Mouse (Mus musculus): ENCODE measurements around the gene Alkbh7. TPM values are rescaled to one million over a fixed set of nuclear protein-coding genes. Genes with fewer than 3 reads are reported as not detected.

The Alkbh7 gene
- polyA plus RNA-seq, 1 experiment, result 59.2 TPM

DNA sequence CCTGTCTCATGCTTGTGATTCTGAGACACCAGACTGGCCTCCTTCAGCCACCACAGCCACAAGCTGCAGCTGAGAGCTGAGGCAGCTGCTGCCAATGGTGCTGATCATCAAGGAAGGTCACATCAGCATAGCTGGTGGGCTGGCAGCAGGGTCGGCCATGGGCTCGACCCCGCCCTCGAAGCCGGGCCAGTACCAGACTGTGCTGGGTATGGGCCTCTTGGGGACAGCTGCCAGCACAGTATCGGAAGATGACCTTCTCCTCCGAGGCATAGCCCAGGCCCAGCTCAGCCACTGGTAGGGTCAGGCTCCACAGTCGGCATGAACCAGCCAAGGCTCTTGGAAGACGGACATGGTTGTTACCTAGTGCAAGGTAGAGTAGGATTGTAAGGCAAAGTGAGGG, 2.3 kb downstream of the Alkbh7 start:
- Histone ChIP-seq H3K4me3 (ENCODE audit: insufficient read depth, low read depth, low read length) (no peak overlapping the region), H3K27me3 (replicated peaks; ENCODE audit: control insufficient read depth, insufficient read depth, low read length) (no peaks in the 10 kb centered on the region), H3K4me1 (ENCODE audit: control insufficient read depth, insufficient read depth, low read length) (peaks cover 3% of the 10 kb centered on the region; the same call in 1 of the 2 replicates), H3K36me3 (ENCODE audit: control insufficient read depth, insufficient read depth, low read length) (no peaks in the 10 kb centered on the region), H3K27ac (ENCODE audit: insufficient read depth, low read depth, low read length) (no peak overlapping the region)
- WGBS, result 92% methylated on average over 9 of the region's 9 CpGs
- TF ChIP-seq CTCF (conservative IDR thresholded peaks at IDR 0.05; ENCODE audit: insufficient read depth, insufficient read length, low read depth, low read length), result no peak
- TF ChIP-seq POLR2A (IDR thresholded peaks at IDR 0.05; ENCODE audit: low read depth, low read length), result no peak
- no peak for DNase-seq

DNA sequence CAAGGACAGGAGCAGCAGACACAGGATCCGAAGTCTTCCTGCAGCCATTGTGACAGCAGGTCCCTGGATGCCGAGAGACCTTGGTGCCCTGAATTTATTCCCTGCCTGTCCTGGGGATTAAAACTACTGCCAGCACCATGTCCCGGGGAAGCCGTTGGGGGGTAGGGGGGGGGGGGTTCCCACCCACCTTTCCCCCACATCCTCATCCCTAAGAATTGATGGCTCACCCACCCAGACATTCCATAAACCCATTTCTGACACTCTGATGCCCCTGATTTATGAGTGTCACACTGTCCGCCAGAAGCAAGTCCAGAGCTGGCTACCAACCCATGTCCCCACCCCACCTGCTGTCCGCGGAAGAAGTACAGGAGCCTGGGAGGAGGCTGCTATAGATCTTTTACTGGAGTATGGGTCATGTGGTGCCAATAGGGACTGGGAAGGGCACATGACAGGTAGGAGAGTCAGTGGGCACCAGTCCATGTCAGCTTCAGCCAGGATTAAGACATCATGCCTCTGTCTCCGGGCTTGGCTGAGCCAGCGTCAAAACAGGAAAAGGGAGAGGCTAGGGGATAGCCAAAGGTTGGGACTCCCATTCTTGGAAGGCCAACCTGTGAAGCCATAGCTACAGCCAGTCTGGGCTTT, 3.0 kb downstream of the Alkbh7 start, which contains the start of gene Pspn:
Pspn (minus strand) TSS at position 51 of the 642 bp plus-strand sequence.
- Histone ChIP-seq H3K27me3 (replicated peaks; ENCODE audit: control insufficient read depth, insufficient read depth, low read length) (no peaks in the 10 kb centered on the region), H3K4me3 (ENCODE audit: insufficient read depth, low read depth, low read length) (no peak within 1 kb of the TSS), H3K4me1 (ENCODE audit: control insufficient read depth, insufficient read depth, low read length) (peaks cover 3% of the 10 kb centered on the region; the same call in 1 of the 2 replicates), H3K27ac (ENCODE audit: insufficient read depth, low read depth, low read length) (no peak within 1 kb of the TSS), H3K36me3 (ENCODE audit: control insufficient read depth, insufficient read depth, low read length) (no peaks in the 10 kb centered on the region)
- 71% methylated on average over 9 of the region's 9 CpGs for WGBS
- peak; percentile 33 for DNase-seq
- TF ChIP-seq POLR2A (IDR thresholded peaks at IDR 0.05; ENCODE audit: low read depth, low read length) (no peak), CTCF (conservative IDR thresholded peaks at IDR 0.05; ENCODE audit: insufficient read depth, insufficient read length, low read depth, low read length) (no peak)

DNA sequence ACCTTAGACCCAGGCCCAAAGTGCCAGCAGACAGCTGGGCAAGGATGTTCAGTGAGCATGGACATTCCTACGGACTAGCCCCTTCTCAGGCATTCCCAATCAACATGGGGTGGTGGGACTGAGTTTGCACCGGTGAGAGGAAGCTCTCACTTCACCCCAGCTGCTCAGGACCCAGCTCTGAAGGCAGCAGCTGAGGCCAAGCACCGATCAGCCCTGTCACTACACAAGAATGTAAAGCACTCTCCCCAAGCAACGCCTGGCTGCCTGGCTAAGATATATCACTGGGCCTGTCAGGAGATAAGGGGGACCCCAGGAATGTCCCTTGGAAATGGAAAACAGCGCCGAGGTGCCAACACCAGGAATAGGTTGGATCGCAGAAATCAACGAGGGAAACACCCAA, 4.1 kb downstream of the Alkbh7 start:
- Histone ChIP-seq H3K27ac (ENCODE audit: insufficient read depth, low read depth, low read length) (no peak overlapping the region), H3K4me1 (ENCODE audit: control insufficient read depth, insufficient read depth, low read length) (peaks cover 3% of the 10 kb centered on the region; the same call in 1 of the 2 replicates), H3K27me3 (replicated peaks; ENCODE audit: control insufficient read depth, insufficient read depth, low read length) (no peaks in the 10 kb centered on the region), H3K4me3 (ENCODE audit: insufficient read depth, low read depth, low read length) (no peak overlapping the region), H3K36me3 (ENCODE audit: control insufficient read depth, insufficient read depth, low read length) (no peaks in the 10 kb centered on the region)
- no peak for DNase-seq
- TF ChIP-seq CTCF (conservative IDR thresholded peaks at IDR 0.05; ENCODE audit: insufficient read depth, insufficient read length, low read depth, low read length), result no peak
- TF ChIP-seq POLR2A (IDR thresholded peaks at IDR 0.05; ENCODE audit: low read depth, low read length), result no peak
- 58% methylated on average over 8 of the region's 8 CpGs for WGBS

DNA sequence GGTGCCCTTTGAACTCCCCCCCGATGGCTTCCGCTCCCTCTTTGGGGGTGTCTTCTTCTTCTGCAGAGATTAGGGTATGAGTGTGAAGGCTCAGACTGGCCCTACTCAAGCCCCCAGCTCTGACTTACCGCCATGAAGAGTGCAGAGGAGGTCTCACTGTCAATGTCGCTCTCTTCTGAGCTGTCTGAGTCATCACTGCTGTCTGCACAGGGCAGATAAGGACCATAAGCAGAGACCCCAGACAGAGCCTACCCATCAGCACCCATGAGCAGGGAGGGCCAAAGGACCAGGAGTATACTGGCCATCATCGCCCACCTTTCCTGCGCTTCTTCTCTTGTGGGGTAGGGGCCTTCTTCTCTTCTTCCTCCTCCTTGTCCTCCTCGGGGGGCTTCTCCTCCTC, 6.9 kb downstream of the Alkbh7 start:
- Histone ChIP-seq H3K36me3 (ENCODE audit: control insufficient read depth, insufficient read depth, low read length) (no peaks in the 10 kb centered on the region), H3K4me3 (ENCODE audit: insufficient read depth, low read depth, low read length) (no peak overlapping the region), H3K4me1 (ENCODE audit: control insufficient read depth, insufficient read depth, low read length) (no peaks in the 10 kb centered on the region), H3K27me3 (replicated peaks; ENCODE audit: control insufficient read depth, insufficient read depth, low read length) (no peaks in the 10 kb centered on the region), H3K27ac (ENCODE audit: insufficient read depth, low read depth, low read length) (no peak overlapping the region)
- WGBS, result 92% methylated on average over 7 of the region's 7 CpGs
- TF ChIP-seq POLR2A (IDR thresholded peaks at IDR 0.05; ENCODE audit: low read depth, low read length), result no peak
- no peak for TF ChIP-seq CTCF (conservative IDR thresholded peaks at IDR 0.05; ENCODE audit: insufficient read depth, insufficient read length, low read depth, low read length)
- no peak for DNase-seq

GRCm38 (mm10) chr17:57007137-57007905, 10.2 kb downstream of the Alkbh7 start:
- Histone ChIP-seq H3K27ac (ENCODE audit: insufficient read depth, low read depth, low read length) (no peak overlapping the region), H3K4me1 (ENCODE audit: control insufficient read depth, insufficient read depth, low read length) (peaks cover 8% of the 10 kb centered on the region; the same call in 1 of the 2 replicates), H3K27me3 (replicated peaks; ENCODE audit: control insufficient read depth, insufficient read depth, low read length) (no peaks in the 10 kb centered on the region), H3K4me3 (ENCODE audit: insufficient read depth, low read depth, low read length) (no peak overlapping the region), H3K36me3 (ENCODE audit: control insufficient read depth, insufficient read depth, low read length) (no peaks in the 10 kb centered on the region)
- WGBS, result 93% methylated on average over 13 of the region's 13 CpGs
- TF ChIP-seq POLR2A (IDR thresholded peaks at IDR 0.05; ENCODE audit: low read depth, low read length) (no peak), CTCF (conservative IDR thresholded peaks at IDR 0.05; ENCODE audit: insufficient read depth, insufficient read length, low read depth, low read length) (peak; percentile 44; the same call in 1 of the 2 replicates)
- no peak for DNase-seq

DNA sequence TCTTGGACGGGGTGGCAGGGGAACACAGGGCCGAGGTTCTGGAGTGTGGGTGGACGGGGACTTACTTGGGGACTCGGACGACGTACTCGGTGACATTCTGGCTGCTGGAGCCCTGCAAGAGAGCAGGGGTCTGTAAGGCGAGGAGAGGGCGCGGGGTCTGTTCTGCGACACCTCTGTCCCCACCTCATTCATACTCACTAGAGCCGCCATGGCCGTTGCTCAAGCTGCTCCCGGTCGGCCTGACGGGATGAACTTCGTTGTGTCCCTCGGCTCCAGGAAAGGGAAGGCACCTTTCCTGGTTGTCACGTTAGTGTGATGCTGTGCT, 13.7 kb downstream of the Alkbh7 start:
- 1% methylated on average over 19 of the region's 19 CpGs for WGBS
- H3K4me1 ChIP-seq (ENCODE audit: control insufficient read depth, insufficient read depth, low read length), result peaks cover 8% of the 10 kb centered on the region; the same call in 1 of the 2 replicates
- H3K27me3 ChIP-seq (replicated peaks; ENCODE audit: control insufficient read depth, insufficient read depth, low read length), result no peaks in the 10 kb centered on the region
- H3K36me3 ChIP-seq (ENCODE audit: control insufficient read depth, insufficient read depth, low read length), result no peaks in the 10 kb centered on the region
- TF ChIP-seq POLR2A (IDR thresholded peaks at IDR 0.05; ENCODE audit: low read depth, low read length) (no peak), CTCF (conservative IDR thresholded peaks at IDR 0.05; ENCODE audit: insufficient read depth, insufficient read length, low read depth, low read length) (no peak)
- peak overlapping the region; percentile 88 for H3K4me3 ChIP-seq (ENCODE audit: insufficient read depth, low read depth, low read length)
- DNase-seq, result no peak
- peak overlapping the region; percentile 66; the same call in 1 of the 2 replicates for H3K27ac ChIP-seq (ENCODE audit: insufficient read depth, low read depth, low read length)
